Mouse (Mus musculus) layer of hippocampus, adult 2 months (tissue): ENCODE measurements at regions not wholly inside any gene's neighbourhood (a gene's known extent, or its start where the extent isn't known, plus 50 kb on each side); places are given as distances from the start of the nearest gene placed in this dataset.

ENCODE experiments used
- DNase-seq, 2 experiments: peaks; one replicate each; pipeline ENCODE4 v3.0.0; 2022; ENCODE audit warnings: low spot score in 2 of 2
- H3K27ac ChIP-seq: fragments of 200-600 bp; 2 replicates; pipeline ENCODE4 v1.8.1; 2022
- H3K4me3 ChIP-seq: fragments of 200-600 bp; 2 replicates; pipeline ENCODE4 v1.8.1; 2022; ENCODE audit warnings: mild to moderate bottlenecking
- CTCF ChIP-seq: fragments of 200-600 bp; conservative IDR thresholded peaks from 2 replicates; pipeline ENCODE4 v1.8.1; 2022; ENCODE audit warnings: antibody characterized with exemption, mild to moderate bottlenecking, moderate library complexity

- Histone ChIP-seq H3K27ac (no peak overlapping the region), H3K4me3 (no peak overlapping the region)
- DNase-seq = no peak
- TF ChIP-seq CTCF = no peak
These were observed 492.2 kb upstream of the Pbx1 start for GRCm38 (mm10) chr1:168924100-168924815.

- no peak overlapping the region for H3K4me3 ChIP-seq
- no peak for DNase-seq
- no peak overlapping the region for H3K27ac ChIP-seq
- no peak for TF ChIP-seq CTCF
These were observed 486.4 kb upstream of the Pbx1 start for GRCm38 (mm10) chr1:168918331-168919076.

- H3K27ac ChIP-seq = no peak overlapping the region
- DNase-seq = no peak
These were observed 476.7 kb upstream of the Pbx1 start for GRCm38 (mm10) chr1:168908684-168909175.

GRCm38 (mm10) chr1:168908192-168908591, 476.1 kb upstream of the Pbx1 start:
- Histone ChIP-seq H3K27ac (no peak overlapping the region), H3K4me3 (no peak overlapping the region)
- TF ChIP-seq CTCF = no peak
- DNase-seq = no peak

More at GRCm38 (mm10) chr1:168908684-168909175, 476.7 kb upstream of the Pbx1 start:
- TF ChIP-seq CTCF = no peak
- no peak overlapping the region for H3K4me3 ChIP-seq

DNA sequence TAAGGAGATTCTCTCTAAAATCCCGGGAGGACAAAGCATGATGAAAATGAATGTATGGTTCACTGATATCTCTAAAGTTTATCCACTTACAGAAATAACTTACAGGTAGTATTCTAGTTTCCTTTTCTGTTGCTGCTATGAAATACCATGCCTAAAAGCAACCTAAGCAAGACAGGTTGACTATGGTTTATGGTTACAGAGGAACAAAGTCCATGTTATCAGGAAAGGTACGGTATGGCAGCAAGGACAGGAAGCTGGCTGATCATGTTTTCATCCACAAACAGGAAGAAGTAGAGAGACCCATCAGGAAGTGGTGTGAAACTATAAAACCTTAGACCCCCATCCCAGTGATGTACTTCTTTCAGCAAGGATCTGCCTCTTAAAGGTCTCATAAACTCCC, 466.4 kb upstream of the Pbx1 start:
- no peak overlapping the region for H3K4me3 ChIP-seq
- TF ChIP-seq CTCF = no peak
- DNase-seq = no peak
- H3K27ac ChIP-seq = no peak overlapping the region

- no peak for TF ChIP-seq CTCF
- DNase-seq = no peak
- Histone ChIP-seq H3K4me3 (no peak overlapping the region), H3K27ac (no peak overlapping the region)
These were observed 429.5 kb upstream of the Pbx1 start for GRCm38 (mm10) chr1:168861577-168861976.

DNA sequence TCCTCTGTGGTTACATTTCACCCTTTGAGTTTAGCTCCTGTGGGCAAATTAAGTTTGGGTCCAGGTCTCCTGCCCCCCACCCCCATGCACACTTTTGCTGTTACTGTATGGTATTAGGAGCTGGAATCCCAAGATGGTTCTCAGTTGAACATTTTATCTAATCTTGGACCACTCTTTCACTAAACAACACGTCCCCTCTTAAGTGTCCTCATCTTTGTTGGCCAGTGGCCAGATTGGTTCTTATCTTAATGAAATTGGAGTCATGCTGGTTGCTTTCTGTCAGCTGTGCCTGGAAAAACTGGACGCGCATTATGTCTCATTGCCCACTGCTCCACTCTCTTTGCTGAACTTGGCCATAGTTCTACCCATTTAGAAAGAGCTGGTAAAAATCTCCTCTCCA, 391.1 kb upstream of the Pbx1 start:
- no peak for DNase-seq
- no peak for TF ChIP-seq CTCF
- no peak overlapping the region for H3K4me3 ChIP-seq
- no peak overlapping the region for H3K27ac ChIP-seq

- Histone ChIP-seq H3K27ac (no peak overlapping the region), H3K4me3 (no peak overlapping the region)
- no peak for DNase-seq
- no peak for TF ChIP-seq CTCF
These were observed 386.3 kb upstream of the Pbx1 start for GRCm38 (mm10) chr1:168818381-168818780.

DNA sequence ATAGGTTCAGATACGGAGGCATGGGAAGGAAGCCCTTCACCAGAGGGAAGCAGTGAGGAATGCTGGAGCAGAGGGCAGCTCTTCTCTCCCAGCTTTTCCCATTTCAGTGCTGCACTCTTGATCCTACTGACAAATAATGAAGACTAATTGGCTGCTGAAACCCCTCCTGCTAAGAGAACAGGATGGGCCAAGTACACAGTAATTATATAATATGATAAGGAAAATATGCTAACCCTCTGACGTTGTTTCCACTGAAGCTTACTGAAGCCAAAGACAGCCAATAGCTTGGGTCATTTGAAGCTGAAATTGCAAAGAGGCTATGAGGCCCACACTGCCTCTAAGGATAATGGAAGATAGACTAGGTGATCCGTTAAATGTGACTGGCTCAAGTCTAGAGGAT, 375.0 kb upstream of the Pbx1 start:
- TF ChIP-seq CTCF = no peak
- DNase-seq = no peak
- Histone ChIP-seq H3K27ac (no peak overlapping the region), H3K4me3 (no peak overlapping the region)

DNA sequence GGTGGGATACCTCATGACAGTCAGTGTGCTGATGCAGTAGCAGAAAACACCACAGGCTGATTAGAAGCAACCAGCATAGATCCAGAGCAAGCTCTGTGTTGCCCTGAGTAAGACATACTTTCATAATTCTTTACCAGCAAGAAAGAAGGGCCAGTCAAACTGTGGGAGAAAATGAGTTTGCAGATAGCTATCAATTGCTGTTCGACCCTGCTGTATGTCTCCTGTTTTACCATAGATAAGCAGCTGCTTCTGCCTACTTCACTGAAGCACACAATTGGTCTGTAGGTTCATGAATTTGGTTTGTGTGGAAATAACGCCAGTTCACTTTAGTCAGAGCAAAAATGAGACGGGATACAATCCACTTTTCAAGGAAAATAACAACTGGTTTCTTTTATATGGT, 373.4 kb upstream of the Pbx1 start:
- Histone ChIP-seq H3K27ac (no peak overlapping the region), H3K4me3 (no peak overlapping the region)
- no peak for DNase-seq
- no peak for TF ChIP-seq CTCF

GRCm38 (mm10) chr1:168801046-168801445, 369.0 kb upstream of the Pbx1 start:
- DNase-seq = peak; percentile 14 to 43
- H3K4me3 ChIP-seq = no peak overlapping the region
- no peak for TF ChIP-seq CTCF
- H3K27ac ChIP-seq = peak overlapping the region; percentile 70

DNA sequence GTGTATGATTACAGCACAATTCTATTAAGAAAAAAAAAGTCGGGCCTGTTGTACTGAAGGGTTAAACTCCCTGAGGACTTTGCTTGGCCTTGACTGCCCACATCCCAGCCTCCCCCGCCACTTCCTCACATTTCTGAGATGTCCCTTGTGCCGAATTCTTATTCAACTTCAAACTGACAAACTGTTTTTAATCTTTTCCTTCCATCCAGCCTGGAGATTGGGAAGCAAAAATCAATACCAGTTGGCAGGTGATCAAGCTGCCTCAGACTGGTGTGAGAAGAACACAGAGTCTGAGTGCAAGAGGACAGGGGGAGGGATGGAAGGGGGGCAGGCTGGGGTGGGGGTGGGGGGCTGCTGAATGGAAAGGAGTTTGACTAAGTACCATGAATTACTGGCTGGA, 354.7 kb upstream of the Pbx1 start:
- no peak for TF ChIP-seq CTCF
- no peak overlapping the region for H3K4me3 ChIP-seq

DNA sequence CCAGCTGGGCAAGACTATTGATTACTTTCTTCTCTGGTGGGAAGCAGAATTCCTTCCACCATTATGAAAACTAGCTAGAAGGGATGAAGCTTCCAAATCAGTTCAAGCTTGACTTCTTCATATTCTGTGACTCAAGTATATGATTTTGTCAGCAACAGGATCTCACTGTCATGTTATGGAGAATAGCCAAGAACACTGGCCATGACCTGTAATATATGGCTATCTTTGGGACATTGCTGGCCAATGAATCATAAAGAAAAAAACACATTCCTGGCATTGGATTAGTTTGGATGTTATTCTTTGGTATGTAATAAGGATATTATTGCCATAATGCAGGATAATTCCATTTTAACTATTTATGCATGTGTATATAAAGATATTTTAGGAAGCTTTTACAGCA, 351.8 kb upstream of the Pbx1 start:
- H3K4me3 ChIP-seq = no peak overlapping the region
- no peak overlapping the region for H3K27ac ChIP-seq
- no peak for TF ChIP-seq CTCF
- no peak for DNase-seq

More for the DNA sequence above, 354.7 kb upstream of the Pbx1 start:
- DNase-seq = no peak
- no peak overlapping the region for H3K27ac ChIP-seq
